Mouse (Mus musculus): ENCODE results near the gene Hdgf. TPM values are rescaled to one million over a fixed set of nuclear protein-coding genes. Genes with fewer than 3 reads are reported as not detected.
"Not testable (repeated sequence)": the region's sequence is repeated elsewhere in the genome, so short reads cannot be mapped to it uniquely, and the experiment has no call there.

Gene Hdgf
- polyA plus RNA-seq (2014; fragmentation: Nextera tagmentation; extraction: Ambion mirVana): 148 and 154 TPM in 2 replicates

GRCm38 (mm10) chr3:87905880-87906485, at the start of gene Hdgf:
Gene Hdgf, plus strand, starts transcription at chr3:87906321.
- peak within 1 kb of the TSS; percentile 86 for H3K4me2 ChIP-seq (ENCODE audit: low read length)
- no peaks in the 10 kb centered on the region for H3K36me3 ChIP-seq (ENCODE audit: control insufficient read depth, insufficient read depth, low read length)
- H3K9me3 ChIP-seq (ENCODE audit: control insufficient read depth, low read length): no peaks in the 10 kb centered on the region
- peaks cover 23 to 35% of the 10 kb centered on the region in 2 experiments for H3K4me1 ChIP-seq (ENCODE audit: control insufficient read depth in 2 of 2, insufficient read depth in 2 of 2, low read length in 2 of 2)
- peak within 1 kb of the TSS; percentile 91 to 97 for H3K27ac ChIP-seq (replicated peaks in 1 of 2; ENCODE audit: control insufficient read depth in 1 of 2, insufficient read depth in 1 of 2, low read depth in 2 of 2, low read length in 2 of 2)
- H3K4me3 ChIP-seq (ENCODE audit: control insufficient read depth in 1 of 2, insufficient read depth in 1 of 2, low read depth in 1 of 2, low read length in 2 of 2): peak within 1 kb of the TSS; percentile 89 to 100
- WGBS: under 1% methylated on average over 43 of the region's 57 CpGs
- H3K9ac ChIP-seq (ENCODE audit: low read length): peak within 1 kb of the TSS; percentile 99
- no peaks in the 10 kb centered on the region for H3K27me3 ChIP-seq (ENCODE audit: control insufficient read depth, insufficient read depth, low read length)
- peak; percentile 94 for ATAC-seq (ENCODE audit: insufficient number of reproducible peaks, insufficient read depth, low FRiP score, low read depth)

DNA sequence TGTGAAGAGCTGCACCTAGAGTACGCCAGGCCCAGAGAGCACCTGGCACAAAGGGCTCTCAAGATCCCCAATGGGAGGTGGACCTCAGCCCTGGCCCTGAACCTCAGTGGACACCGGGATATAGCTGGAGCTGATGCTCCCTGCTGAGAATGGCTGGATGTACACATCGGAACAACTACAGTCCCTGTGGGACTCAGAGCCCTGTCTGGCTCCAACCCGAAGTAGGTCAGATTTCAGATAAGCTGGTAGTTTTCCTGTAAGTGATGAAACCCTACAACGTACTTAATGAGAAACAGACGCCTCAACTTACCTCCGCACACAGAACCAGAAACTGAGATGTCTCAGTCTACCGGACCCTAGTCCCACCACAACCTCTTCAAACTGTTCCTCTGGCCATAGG, 48.5 kb upstream of the Hdgf start:
- Histone ChIP-seq H3K4me3 (ENCODE audit: control insufficient read depth in 1 of 2, insufficient read depth in 1 of 2, low read depth in 1 of 2, low read length in 2 of 2) (no peak overlapping the region), H3K4me1 (ENCODE audit: control insufficient read depth in 2 of 2, insufficient read depth in 2 of 2, low read length in 2 of 2) (no peaks in the 10 kb centered on the region), H3K9me3 (ENCODE audit: control insufficient read depth, low read length) (no peaks in the 10 kb centered on the region), H3K27me3 (ENCODE audit: control insufficient read depth, insufficient read depth, low read length) (no peaks in the 10 kb centered on the region), H3K9ac (ENCODE audit: low read length) (no peak overlapping the region), H3K4me2 (ENCODE audit: low read length) (no peak overlapping the region), H3K27ac (replicated peaks in 1 of 2; ENCODE audit: control insufficient read depth in 1 of 2, insufficient read depth in 1 of 2, low read depth in 2 of 2, low read length in 2 of 2) (no peak overlapping the region), H3K36me3 (ENCODE audit: control insufficient read depth, insufficient read depth, low read length) (peaks cover 67% of the 10 kb centered on the region)
- 77% methylated on average over 8 of the region's 8 CpGs for WGBS
- no peak for ATAC-seq (ENCODE audit: insufficient number of reproducible peaks, insufficient read depth, low FRiP score, low read depth)

GRCm38 (mm10) chr3:87859813-87860212, 46.3 kb upstream of the Hdgf start:
- Histone ChIP-seq H3K36me3 (ENCODE audit: control insufficient read depth, insufficient read depth, low read length) (peaks cover 83% of the 10 kb centered on the region), H3K4me1 (ENCODE audit: control insufficient read depth in 2 of 2, insufficient read depth in 2 of 2, low read length in 2 of 2) (no peaks in the 10 kb centered on the region), H3K9me3 (ENCODE audit: control insufficient read depth, low read length) (no peaks in the 10 kb centered on the region), H3K4me2 (ENCODE audit: low read length) (no peak overlapping the region), H3K4me3 (ENCODE audit: control insufficient read depth in 1 of 2, insufficient read depth in 1 of 2, low read depth in 1 of 2, low read length in 2 of 2) (no peak overlapping the region), H3K27ac (replicated peaks in 1 of 2; ENCODE audit: control insufficient read depth in 1 of 2, insufficient read depth in 1 of 2, low read depth in 2 of 2, low read length in 2 of 2) (no peak overlapping the region), H3K9ac (ENCODE audit: low read length) (no peak overlapping the region), H3K27me3 (ENCODE audit: control insufficient read depth, insufficient read depth, low read length) (no peaks in the 10 kb centered on the region)
- ATAC-seq (ENCODE audit: insufficient number of reproducible peaks, insufficient read depth, low FRiP score, low read depth): no peak
- 21% methylated on average over 3 of the region's 3 CpGs for WGBS

- H3K4me3 ChIP-seq (ENCODE audit: control insufficient read depth in 1 of 2, insufficient read depth in 1 of 2, low read depth in 1 of 2, low read length in 2 of 2); H3K9me3 ChIP-seq (ENCODE audit: control insufficient read depth, low read length); H3K9ac ChIP-seq (ENCODE audit: low read length); H3K4me2 ChIP-seq (ENCODE audit: low read length); H3K4me1 ChIP-seq (ENCODE audit: control insufficient read depth in 2 of 2, insufficient read depth in 2 of 2, low read length in 2 of 2); ATAC-seq (ENCODE audit: insufficient number of reproducible peaks, insufficient read depth, low FRiP score, low read depth); H3K27ac ChIP-seq (replicated peaks in 1 of 2; ENCODE audit: control insufficient read depth in 1 of 2, insufficient read depth in 1 of 2, low read depth in 2 of 2, low read length in 2 of 2); H3K27me3 ChIP-seq (ENCODE audit: control insufficient read depth, insufficient read depth, low read length): not testable (repeated sequence)
- H3K36me3 ChIP-seq (ENCODE audit: control insufficient read depth, insufficient read depth, low read length): peaks cover 93% of the 10 kb centered on the region
- 90% methylated on average over 4 of the region's 4 CpGs for WGBS
These were observed 42.0 kb upstream of the Hdgf start for GRCm38 (mm10) chr3:87864111-87864510.

DNA sequence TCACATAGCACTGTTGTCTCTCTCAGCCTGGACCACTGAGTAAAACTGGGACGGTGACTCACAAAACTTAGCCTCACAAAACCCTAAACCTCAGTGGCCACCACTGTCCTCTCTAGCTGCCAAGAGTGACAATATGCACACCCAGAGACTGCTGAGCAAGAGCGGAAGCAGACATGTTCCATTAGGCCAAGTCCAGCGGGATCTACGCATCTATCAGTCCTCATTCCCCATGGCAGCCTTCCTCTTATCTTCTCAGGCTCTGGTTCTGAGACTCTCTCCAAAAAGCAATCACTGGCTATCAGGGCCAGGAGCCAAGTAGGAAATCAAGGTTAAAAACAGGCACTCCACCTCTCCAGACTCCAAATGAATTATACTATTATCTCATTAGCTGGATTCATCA, 28.4 kb upstream of the Hdgf start:
- ATAC-seq (ENCODE audit: insufficient number of reproducible peaks, insufficient read depth, low FRiP score, low read depth): no peak
- Histone ChIP-seq H3K27ac (replicated peaks in 1 of 2; ENCODE audit: control insufficient read depth in 1 of 2, insufficient read depth in 1 of 2, low read depth in 2 of 2, low read length in 2 of 2) (no peak overlapping the region), H3K4me1 (ENCODE audit: control insufficient read depth in 2 of 2, insufficient read depth in 2 of 2, low read length in 2 of 2) (peaks cover 0 to 7% of the 10 kb centered on the region in 2 experiments; a peak in 1 of 4 replicates), H3K36me3 (ENCODE audit: control insufficient read depth, insufficient read depth, low read length) (peaks cover 44% of the 10 kb centered on the region), H3K9ac (ENCODE audit: low read length) (no peak overlapping the region), H3K9me3 (ENCODE audit: control insufficient read depth, low read length) (no peaks in the 10 kb centered on the region), H3K27me3 (ENCODE audit: control insufficient read depth, insufficient read depth, low read length) (no peaks in the 10 kb centered on the region), H3K4me2 (ENCODE audit: low read length) (no peak overlapping the region), H3K4me3 (ENCODE audit: control insufficient read depth in 1 of 2, insufficient read depth in 1 of 2, low read depth in 1 of 2, low read length in 2 of 2) (no peak overlapping the region)
- WGBS: 53% methylated on average over 4 of the region's 4 CpGs

DNA sequence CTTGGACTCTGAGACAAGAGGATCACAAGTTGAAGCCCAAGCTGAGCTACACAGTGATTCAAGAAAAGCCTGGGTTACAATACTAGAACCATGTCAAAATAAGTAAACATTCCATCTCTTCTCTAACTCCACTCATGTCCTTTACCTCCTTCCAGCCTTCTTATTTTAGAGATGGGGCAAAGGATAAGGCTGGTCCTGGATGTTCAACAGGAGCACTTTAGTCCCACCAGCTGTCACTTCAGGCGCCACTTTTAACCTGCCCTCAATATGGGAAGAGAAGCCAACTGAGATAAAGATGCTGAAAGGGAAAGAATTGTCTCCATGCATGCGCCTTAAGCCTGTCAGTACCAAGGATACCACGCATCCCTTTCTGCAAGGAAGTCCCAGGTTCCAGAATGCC, 21.8 kb upstream of the Hdgf start:
- peaks cover 17% of the 10 kb centered on the region for H3K36me3 ChIP-seq (ENCODE audit: control insufficient read depth, insufficient read depth, low read length)
- peaks cover 2 to 12% of the 10 kb centered on the region in 2 experiments; a peak in 3 of 4 replicates for H3K4me1 ChIP-seq (ENCODE audit: control insufficient read depth in 2 of 2, insufficient read depth in 2 of 2, low read length in 2 of 2)
- no peaks in the 10 kb centered on the region for H3K27me3 ChIP-seq (ENCODE audit: control insufficient read depth, insufficient read depth, low read length)
- H3K27ac ChIP-seq (replicated peaks in 1 of 2; ENCODE audit: control insufficient read depth in 1 of 2, insufficient read depth in 1 of 2, low read depth in 2 of 2, low read length in 2 of 2): peak overlapping the region in 1 of 2 experiments; percentile 94; a peak in 1 of 4 replicates
- no peak for ATAC-seq (ENCODE audit: insufficient number of reproducible peaks, insufficient read depth, low FRiP score, low read depth)
- peak overlapping the region; percentile 88 for H3K4me2 ChIP-seq (ENCODE audit: low read length)
- H3K4me3 ChIP-seq (ENCODE audit: control insufficient read depth in 1 of 2, insufficient read depth in 1 of 2, low read depth in 1 of 2, low read length in 2 of 2): peak overlapping the region; percentile 84 to 93
- H3K9me3 ChIP-seq (ENCODE audit: control insufficient read depth, low read length): peaks cover 8% of the 10 kb centered on the region; the same call in 1 of the 2 replicates
- peak overlapping the region; percentile 90 for H3K9ac ChIP-seq (ENCODE audit: low read length)
- WGBS: 0% methylated on average over 3 of the region's 3 CpGs

- under 1% methylated on average over 27 of the region's 28 CpGs for WGBS
- peaks cover 13% of the 10 kb centered on the region for H3K36me3 ChIP-seq (ENCODE audit: control insufficient read depth, insufficient read depth, low read length)
- H3K4me3 ChIP-seq (ENCODE audit: control insufficient read depth in 1 of 2, insufficient read depth in 1 of 2, low read depth in 1 of 2, low read length in 2 of 2): peak overlapping the region; percentile 84 to 93
- no peaks in the 10 kb centered on the region for H3K27me3 ChIP-seq (ENCODE audit: control insufficient read depth, insufficient read depth, low read length)
- peaks cover 8% of the 10 kb centered on the region; the same call in 1 of the 2 replicates for H3K9me3 ChIP-seq (ENCODE audit: control insufficient read depth, low read length)
- H3K4me1 ChIP-seq (ENCODE audit: control insufficient read depth in 2 of 2, insufficient read depth in 2 of 2, low read length in 2 of 2): peaks cover 2 to 12% of the 10 kb centered on the region in 2 experiments; a peak in 3 of 4 replicates
- ATAC-seq (ENCODE audit: insufficient number of reproducible peaks, insufficient read depth, low FRiP score, low read depth): peak; percentile 0
- peak overlapping the region; percentile 88 for H3K4me2 ChIP-seq (ENCODE audit: low read length)
- peak overlapping the region; percentile 92 to 94 for H3K27ac ChIP-seq (replicated peaks in 1 of 2; ENCODE audit: control insufficient read depth in 1 of 2, insufficient read depth in 1 of 2, low read depth in 2 of 2, low read length in 2 of 2)
- peak overlapping the region; percentile 90 for H3K9ac ChIP-seq (ENCODE audit: low read length)
These were observed 21.3 kb upstream of the Hdgf start for GRCm38 (mm10) chr3:87884708-87885251.

Measured in heart, embryonic 14.5 days (tissue).